Mouse (Mus musculus): ENCODE measurements around the gene Syn3.

The Syn3 gene

GRCm38 (mm10) chr10:86368811-86369210 is 129.9 kb downstream of the Syn3 start:
- DNase-seq (ENCODE audit: low read depth): no peak

DNA sequence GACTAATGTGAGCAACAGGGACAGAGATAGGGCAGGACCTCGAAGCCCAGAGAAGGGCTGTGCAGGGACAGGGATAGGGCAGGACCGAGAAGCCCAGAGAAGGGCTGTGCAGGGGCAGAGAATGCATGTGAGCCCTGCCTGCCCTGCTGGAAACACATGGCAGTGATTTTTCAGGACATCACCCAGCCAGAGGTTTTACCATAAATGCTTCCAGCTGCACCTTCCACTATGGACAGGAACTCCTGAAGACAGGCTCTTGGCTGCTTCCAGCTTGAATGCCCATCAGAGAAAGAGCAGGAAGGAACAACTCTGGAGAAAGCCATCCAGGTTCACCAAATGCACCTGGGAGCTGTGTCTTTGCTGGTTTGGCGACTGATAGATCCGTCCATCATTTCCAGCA is 131.3 kb downstream of the Syn3 start:
- DNase-seq (ENCODE audit: low read depth): no peak

DNA sequence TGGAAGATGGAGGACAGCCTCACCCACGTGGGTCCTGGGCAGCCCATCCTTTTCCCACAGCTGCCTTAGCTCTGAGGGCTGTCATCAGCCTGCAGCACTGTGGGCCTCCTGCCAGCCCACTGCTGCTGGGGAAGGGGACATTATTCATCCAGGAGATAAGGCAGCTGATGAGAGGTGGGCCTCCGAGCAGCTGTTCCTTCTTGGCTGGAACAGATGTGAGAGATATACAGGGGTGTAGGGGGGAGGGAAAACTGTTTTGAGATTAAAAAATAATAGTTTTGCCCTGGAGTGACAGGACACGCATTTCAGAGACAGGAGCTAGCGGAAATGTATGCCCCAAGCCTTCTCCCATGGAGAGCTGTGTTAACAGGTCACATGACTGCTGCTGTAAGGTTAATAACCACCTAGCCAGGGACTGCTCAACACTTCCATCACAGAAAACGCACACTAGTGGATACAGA is 133.0 kb downstream of the Syn3 start:
- no peak for DNase-seq (ENCODE audit: low read depth)

DNA sequence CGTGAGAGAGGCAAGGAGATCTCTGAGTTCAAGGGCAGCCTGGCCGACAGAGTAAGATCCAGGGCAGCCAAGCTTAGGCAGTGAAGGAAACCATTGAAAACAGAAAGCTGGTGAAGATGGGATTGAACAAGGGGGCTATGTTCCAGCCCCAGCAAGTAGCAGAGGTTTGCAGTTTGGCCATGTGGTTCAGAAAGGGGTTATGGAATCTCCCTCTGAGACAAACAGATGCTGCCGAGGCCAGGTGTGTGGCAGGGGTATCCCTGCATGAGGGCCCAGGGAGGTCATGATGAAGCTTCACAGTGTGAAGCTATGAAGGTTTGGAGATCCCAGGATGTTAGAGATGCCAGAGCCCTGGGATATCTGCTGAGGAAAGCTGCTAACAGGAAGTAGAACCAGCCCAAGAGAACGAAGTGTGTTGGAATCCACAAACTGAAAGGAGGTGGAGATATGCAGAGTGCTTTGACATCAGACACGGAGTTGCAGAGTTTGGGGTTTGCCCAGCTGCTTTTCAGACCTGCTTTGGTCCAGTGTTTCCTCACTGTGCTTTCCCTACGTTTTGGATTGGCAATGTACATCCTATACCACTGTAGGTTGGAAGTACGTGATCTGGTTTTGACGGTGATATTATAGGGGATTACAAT is 134.9 kb downstream of the Syn3 start:
- no peak for DNase-seq (ENCODE audit: low read depth)

DNA sequence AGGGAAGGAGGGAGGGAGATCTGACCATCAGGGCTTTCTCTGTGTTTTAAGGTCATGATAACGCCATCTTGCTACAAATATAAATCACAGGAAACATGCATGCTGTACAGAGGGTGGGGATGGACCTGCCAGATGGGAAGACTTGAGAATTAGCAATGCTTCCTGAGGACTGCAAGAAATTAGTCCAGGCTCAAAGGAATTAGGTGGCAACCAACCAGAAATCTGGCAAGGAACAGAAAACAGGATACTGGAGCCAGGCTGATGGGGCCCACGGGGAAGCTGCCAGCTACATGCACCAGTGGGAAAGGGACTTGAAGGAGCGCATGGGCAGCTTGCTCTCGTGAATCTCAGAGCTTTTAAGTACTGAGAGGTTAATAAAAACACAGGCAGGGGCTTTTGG is 139.0 kb downstream of the Syn3 start:
- no peak for DNase-seq (ENCODE audit: low read depth)

- no peak for DNase-seq (ENCODE audit: low read depth)
These were observed 139.5 kb downstream of the Syn3 start for GRCm38 (mm10) chr10:86359208-86359607.

DNA sequence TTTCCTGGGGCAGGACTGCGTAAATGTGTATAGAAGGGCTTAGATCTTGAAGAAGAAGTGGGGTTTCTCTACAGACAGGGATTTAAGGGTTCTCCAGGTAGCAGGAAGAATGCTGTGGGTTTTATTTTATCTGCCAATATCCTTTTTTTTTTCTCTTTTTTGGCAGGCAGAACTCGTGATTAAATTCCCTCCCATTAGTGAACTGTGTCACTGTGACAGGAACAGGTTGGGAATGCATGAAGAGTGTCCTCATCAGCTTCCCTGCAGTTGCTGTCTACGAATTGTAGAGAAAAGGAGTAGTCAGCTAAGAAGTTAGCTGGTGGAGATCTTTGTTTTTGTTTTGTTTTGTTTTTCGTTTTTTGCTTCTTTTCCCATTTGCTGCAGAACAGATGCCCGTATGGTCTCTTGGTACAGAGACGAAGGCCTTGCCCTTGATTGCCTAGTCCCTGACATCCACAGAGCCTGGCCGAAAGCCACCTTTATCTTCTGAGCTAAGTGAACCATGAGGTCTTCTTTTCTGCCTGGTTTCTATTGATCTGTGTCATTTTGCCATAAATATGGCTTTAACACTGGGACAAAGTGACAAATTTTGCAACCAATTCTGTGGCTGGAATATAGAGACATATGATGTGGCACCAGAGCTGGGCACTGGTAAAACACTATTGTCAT is 140.3 kb downstream of the Syn3 start:
- no peak for DNase-seq (ENCODE audit: low read depth)

- DNase-seq (ENCODE audit: low read depth): peak; percentile 2
These were observed 141.7 kb downstream of the Syn3 start for GRCm38 (mm10) chr10:86356819-86357563.

- DNase-seq (ENCODE audit: low read depth): no peak
These were observed 146.2 kb downstream of the Syn3 start for GRCm38 (mm10) chr10:86352521-86352920.

DNA sequence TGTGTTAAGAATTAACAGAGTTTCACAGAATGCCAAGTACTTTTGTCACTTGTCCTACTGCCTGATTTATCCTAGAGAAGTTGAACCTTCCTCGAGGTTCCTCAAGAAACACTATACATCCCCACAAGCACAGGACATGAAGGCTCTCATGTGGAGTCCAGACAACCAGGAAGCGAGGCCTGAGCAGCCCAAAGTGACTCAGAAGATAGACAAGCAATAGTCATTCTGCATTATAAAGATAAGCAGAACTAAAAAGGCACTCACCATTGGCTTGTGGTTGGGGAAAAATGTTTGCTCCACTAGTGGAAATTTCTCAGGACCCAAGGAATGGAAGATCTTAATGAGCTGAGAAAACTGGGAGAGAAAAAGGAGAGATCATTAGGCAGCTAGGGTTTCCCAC is 147.4 kb downstream of the Syn3 start:
- no peak for DNase-seq (ENCODE audit: low read depth)

GRCm38 (mm10) chr10:86346235-86346840 is 152.4 kb downstream of the Syn3 start:
- no peak for DNase-seq (ENCODE audit: low read depth)

DNA sequence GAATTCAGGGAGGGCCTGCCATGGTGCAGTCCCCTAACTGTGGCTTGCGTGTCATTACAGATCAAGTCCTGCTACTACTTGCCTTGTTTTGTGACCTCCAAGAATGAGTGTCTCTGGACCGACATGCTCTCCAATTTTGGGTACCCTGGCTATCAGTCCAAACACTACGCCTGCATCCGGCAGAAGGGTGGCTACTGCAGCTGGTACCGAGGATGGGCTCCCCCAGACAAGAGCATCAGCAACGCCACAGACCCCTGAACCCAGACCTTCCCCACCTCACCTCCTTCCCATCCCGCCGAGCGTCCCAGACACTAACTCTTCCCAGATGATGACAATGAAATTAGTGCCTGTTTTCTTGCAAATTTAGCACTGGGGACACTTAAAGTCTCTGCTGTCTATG is 153.1 kb downstream of the Syn3 start:
- DNase-seq (ENCODE audit: low read depth): no peak

DNA sequence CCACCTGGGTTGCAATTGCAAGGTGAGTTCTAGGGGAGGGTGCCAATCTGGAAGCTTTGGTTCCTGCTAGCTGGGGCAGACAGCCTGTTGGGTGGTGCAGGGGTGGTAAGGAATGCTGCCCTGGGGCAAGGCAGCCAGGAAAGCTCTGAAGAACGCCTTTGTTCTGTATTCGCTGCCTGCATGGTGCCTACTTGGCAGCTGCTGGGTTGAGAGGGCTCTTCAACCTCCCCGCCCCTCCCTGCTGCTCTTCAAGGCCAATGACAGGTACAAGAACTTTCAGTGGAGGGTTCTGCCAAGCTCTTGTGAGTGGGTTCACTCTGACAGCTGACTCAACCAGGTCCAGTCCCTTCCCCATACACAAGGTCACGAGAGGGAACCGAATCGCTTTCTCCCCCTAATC is 154.0 kb downstream of the Syn3 start:
- DNase-seq (ENCODE audit: low read depth): no peak

- DNase-seq (ENCODE audit: low read depth): no peak
These were observed 154.8 kb downstream of the Syn3 start for GRCm38 (mm10) chr10:86343931-86344330.

GRCm38 (mm10) chr10:86343362-86343761 is 155.3 kb downstream of the Syn3 start:
- DNase-seq (ENCODE audit: low read depth): no peak

- no peak for DNase-seq (ENCODE audit: low read depth)
These were observed 156.0 kb downstream of the Syn3 start for GRCm38 (mm10) chr10:86342713-86343112.

GRCm38 (mm10) chr10:86342151-86342550 is 156.5 kb downstream of the Syn3 start:
- DNase-seq (ENCODE audit: low read depth): no peak

DNA sequence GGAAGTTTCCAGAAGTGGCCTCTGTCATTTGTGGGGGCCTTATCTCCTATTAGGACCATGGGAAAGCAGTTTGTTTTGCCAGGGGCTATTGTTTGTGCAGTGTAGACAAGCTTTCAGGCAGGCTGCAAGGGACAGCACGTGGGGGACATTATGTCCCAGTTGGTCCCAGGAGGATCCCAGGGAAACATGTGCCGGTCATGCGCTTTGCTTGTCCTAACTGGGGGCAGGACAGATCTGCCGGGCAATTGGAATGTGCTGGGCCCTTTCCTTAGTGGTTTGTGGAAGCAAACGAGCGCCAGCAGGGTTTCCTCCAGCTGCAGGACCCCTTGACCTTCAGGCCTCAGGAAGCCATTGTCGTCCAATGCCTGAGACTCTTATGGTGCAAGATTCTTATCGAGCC is 157.1 kb downstream of the Syn3 start:
- DNase-seq (ENCODE audit: low read depth): no peak

GRCm38 (mm10) chr10:86340991-86341527 is 157.6 kb downstream of the Syn3 start:
- no peak for DNase-seq (ENCODE audit: low read depth)

GRCm38 (mm10) chr10:86340421-86340820 is 158.3 kb downstream of the Syn3 start:
- DNase-seq (ENCODE audit: low read depth): no peak

GRCm38 (mm10) chr10:86339649-86340379 is 158.9 kb downstream of the Syn3 start:
- DNase-seq (ENCODE audit: low read depth): no peak

DNA sequence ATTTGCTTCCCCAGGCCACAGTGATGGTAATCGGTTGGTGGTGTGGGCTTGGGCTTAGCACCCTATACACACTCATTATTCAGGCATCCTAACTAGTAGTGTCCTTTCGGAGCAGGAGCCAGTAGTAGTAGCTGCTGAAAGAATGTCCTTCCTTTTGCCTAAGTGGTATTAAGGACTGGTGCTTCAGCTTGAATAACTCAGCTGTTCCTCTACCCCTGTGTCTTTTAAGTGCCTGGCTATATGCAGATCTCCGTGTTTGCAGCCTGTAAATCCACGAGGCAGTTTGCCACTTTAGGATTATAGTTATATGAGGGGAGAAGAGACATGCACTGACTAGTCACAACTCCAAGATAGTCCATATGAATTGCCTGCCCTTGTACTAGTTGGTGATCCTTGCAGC is 159.6 kb downstream of the Syn3 start:
- DNase-seq (ENCODE audit: low read depth): no peak

All from naive thymus-derived CD4-positive, alpha-beta T cell, adult 2 months (primary cell).